In the genomic region with DNA sequence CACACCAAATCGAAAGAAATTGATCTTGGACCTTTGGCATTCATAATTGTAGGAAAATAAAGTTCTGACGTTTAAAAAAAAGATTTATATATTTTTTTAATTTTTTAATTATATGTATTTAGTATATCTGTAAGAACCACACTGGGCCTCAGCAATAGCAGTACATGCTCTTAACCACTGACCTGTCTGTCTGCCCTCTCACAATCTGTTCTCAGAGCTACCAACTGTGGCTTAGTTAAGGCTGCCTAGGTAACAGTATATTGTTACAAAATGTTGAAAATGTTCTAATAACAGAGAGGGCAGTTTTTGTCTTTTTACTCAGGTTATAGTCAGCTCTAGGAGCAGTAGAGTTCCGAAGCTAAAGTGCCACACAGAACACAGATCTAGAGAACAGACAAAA, we compare ENCODE assay signal across 22 mouse cellular contexts. TPM values are rescaled to one million over a fixed set of nuclear protein-coding genes. Genes with fewer than 3 reads are reported as not detected.
DNase-seq lines count a peak whose midpoint lies in the region; ATAC-seq and TF ChIP-seq lines count a peak whose summit lies in the region.
"Had no signal": no experiment of that assay in that cellular context is flagged by ENCODE, and none has a peak within 500 bp of the region (broad histone marks: within the 10 kb centered on the region; RNA-seq: fewer than 3 reads in every experiment).

No protein-coding gene starts in this region.

- TF ChIP-seq CTCF in liver, embryonic 14.5 days (IDR thresholded peaks at IDR 0.05; ENCODE audit: low read depth): no peak

- no peaks in the 10 kb centered on the region for H3K9me3 ChIP-seq in liver, embryonic 11.5 days (ENCODE audit: control insufficient read depth, low read length)
- H3K9me3 ChIP-seq in liver, embryonic 14.5 days (ENCODE audit: control insufficient read depth, low read length): no peaks in the 10 kb centered on the region
- H3K9me3 ChIP-seq: embryonic facial prominence, embryonic 13.5 days; forebrain, embryonic 10.5 days; G1E; heart, embryonic 13.5 days; hindbrain, embryonic 15.5 days had no signal

- DNase-seq in liver, embryonic 11.5 days (ENCODE audit: low spot score): no peak
- DNase-seq in liver: no peak
- no peak for DNase-seq in liver, embryonic 14.5 days (ENCODE audit: low read depth in 3 of 3, low spot score in 3 of 3)
- no peak for DNase-seq in spleen, postnatal 4 days (ENCODE audit: low spot score in 2 of 2)
- no peak for DNase-seq in T-cell, adult 2 months (ENCODE audit: low spot score)
- DNase-seq in ovary, postnatal 14 days (ENCODE audit: low spot score): no peak
- DNase-seq: adrenal gland, postnatal 10 days; B cell, adult 2 months; cerebellum, adult 11-12 months; cerebellum, adult 9-10 months; cerebellum, postnatal 25 days; gastrocnemius, postnatal 36 days; heart, adult 11 months; heart, postnatal 36 days had no signal

- no peak overlapping the region for H3K27ac ChIP-seq in liver, embryonic 11.5 days (ENCODE audit: low read depth, low read length)
- peak overlapping the region; percentile 53 for H3K27ac ChIP-seq in liver, embryonic 14.5 days
- H3K27ac ChIP-seq: embryonic facial prominence, embryonic 13.5 days; forebrain, embryonic 10.5 days; heart, embryonic 13.5 days; hindbrain, embryonic 15.5 days had no signal

- peak; percentile 40; the same call in 1 of the 2 replicates for ATAC-seq in liver, embryonic 11.5 days (replicated peaks; ENCODE audit: low FRiP score)
- peak; percentile 51 for ATAC-seq in liver, embryonic 14.5 days (ENCODE audit: insufficient read depth)
- ATAC-seq in megakaryocyte progenitor cell, adult 5-6 weeks (replicated peaks; ENCODE audit: poor library complexity): 0 out of 2 replicates have a peak, but pooled peaks have one; percentile 2
- ATAC-seq: CD4-positive, CD25-positive, alpha-beta regulatory T cell, adult 4 months; forebrain, embryonic 14.5 days had no signal

- no peak overlapping the region for H3K4me3 ChIP-seq in liver, embryonic 11.5 days (ENCODE audit: low read depth, low read length)
- no peak overlapping the region for H3K4me3 ChIP-seq in liver, embryonic 14.5 days (ENCODE audit: insufficient read depth in 1 of 2, low read depth in 2 of 2, low read length in 2 of 2)
- H3K4me3 ChIP-seq: embryonic facial prominence, embryonic 13.5 days; forebrain, embryonic 10.5 days; heart, embryonic 13.5 days; hindbrain, embryonic 15.5 days had no signal

- no peaks in the 10 kb centered on the region for H3K36me3 ChIP-seq in liver, embryonic 11.5 days (ENCODE audit: control insufficient read depth, insufficient read depth, low read length)
- H3K36me3 ChIP-seq in liver, embryonic 14.5 days (replicated peaks; ENCODE audit: control insufficient read depth, insufficient read depth, low read depth): no peaks in the 10 kb centered on the region
- H3K36me3 ChIP-seq: embryonic facial prominence, embryonic 13.5 days; forebrain, embryonic 10.5 days; heart, embryonic 13.5 days; hindbrain, embryonic 15.5 days had no signal

- H3K4me2 ChIP-seq in liver, embryonic 11.5 days: peak overlapping the region; percentile 22; the same call in 1 of the 2 replicates
- H3K4me2 ChIP-seq in liver, embryonic 14.5 days (ENCODE audit: low read depth): peak overlapping the region; percentile 52
- H3K4me2 ChIP-seq: embryonic facial prominence, embryonic 13.5 days; heart, embryonic 13.5 days; hindbrain, embryonic 15.5 days had no signal

- 81% methylated on average over 3 of the region's 3 CpGs for WGBS in liver, embryonic 11.5 days
- 51% methylated on average over 3 of the region's 3 CpGs for WGBS in liver, embryonic 14.5 days (ENCODE audit: insufficient replicate concordance)

- H3K27me3 ChIP-seq in liver, embryonic 11.5 days (replicated peaks; ENCODE audit: control insufficient read depth, insufficient read depth, low read length): no peaks in the 10 kb centered on the region
- H3K27me3 ChIP-seq in liver, embryonic 14.5 days (ENCODE audit: control insufficient read depth, insufficient read depth, low read length): no peaks in the 10 kb centered on the region
- H3K27me3 ChIP-seq: embryonic facial prominence, embryonic 13.5 days; heart, embryonic 13.5 days; hindbrain, embryonic 15.5 days had no signal

- peaks cover 9% of the 10 kb centered on the region; the same call in 1 of the 2 replicates for H3K4me1 ChIP-seq in liver, embryonic 11.5 days (replicated peaks; ENCODE audit: control insufficient read depth, insufficient read depth, low read length)
- peaks cover 22 to 30% of the 10 kb centered on the region in 2 experiments for H3K4me1 ChIP-seq in liver, embryonic 14.5 days (replicated peaks; ENCODE audit: control insufficient read depth in 2 of 2, insufficient read depth in 2 of 2, low read length in 1 of 2)
- H3K4me1 ChIP-seq: embryonic facial prominence, embryonic 13.5 days; forebrain, embryonic 10.5 days; hindbrain, embryonic 15.5 days had no signal

- no peak for TF ChIP-seq EP300 in liver, embryonic 14.5 days (IDR thresholded peaks at IDR 0.05; ENCODE audit: low read depth)

- H3K9ac ChIP-seq in liver, embryonic 11.5 days (ENCODE audit: low read depth, low read length): no peak overlapping the region
- H3K9ac ChIP-seq in liver, embryonic 14.5 days (replicated peaks): no peak overlapping the region
- H3K9ac ChIP-seq: embryonic facial prominence, embryonic 13.5 days; heart, embryonic 13.5 days; hindbrain, embryonic 15.5 days had no signal

RNA-seq across cellular contexts. Expression of gene Tpk1, which starts 8.2 kb away (rescaled TPM):
- 10.0 and 11.9 TPM in 2 replicates for polyA plus RNA-seq in liver, embryonic 11.5 days (2014; fragmentation: Nextera tagmentation; extraction: Ambion mirVana)
- polyA plus RNA-seq in liver, embryonic 14.5 days (2012; rRNA removed): 2.7 and 3.9 TPM in 2 replicates
- polyA plus RNA-seq in liver, embryonic 14.5 days (2014; fragmentation: Nextera tagmentation; extraction: Ambion mirVana): 5.8 and 7.8 TPM in 2 replicates
- 9.3 and 10.8 TPM in 2 replicates for total RNA-seq in megakaryocyte progenitor cell, adult 5-6 weeks (2015)
- total RNA-seq in megakaryocyte progenitor cell, adult 5-6 weeks (2017): 3.6 and 5.2 TPM in 2 replicates
